Mouse (Mus musculus) limb, embryonic 14.5 days (tissue): ENCODE measurements around the gene Prickle1. TPM values are rescaled to one million over a fixed set of nuclear protein-coding genes. Genes with fewer than 3 reads are reported as not detected.

Experiments used
- ATAC-seq: fragments of 200-750 bp; cut with Nextera tagmentation; 2 replicates; pipeline ENCODE4 v1.8.0; 2017; ENCODE audit warnings: low read depth, moderate number of reproducible peaks, moderate TSS enrichment; ENCODE audit not compliant: low FRiP score
- DNase-seq: peaks from one replicate; pipeline ENCODE4 v3.0.0-alpha.2; 2015; ENCODE audit warnings: low spot score
- H3K27ac ChIP-seq: fragments of 300-500 bp; sonication (generic); replicated peaks from 2 replicates; pipeline ENCODE4 v1.5.1; 2014; ENCODE audit warnings: low read depth, mild to moderate bottlenecking, low read length, moderate library complexity, mixed read lengths
- H3K27me3 ChIP-seq: fragments of 300-500 bp; sonication (generic); 2 replicates; pipeline ENCODE4 v1.6.1; 2014; ENCODE audit warnings: low read length, mixed read lengths; ENCODE audit not compliant: control insufficient read depth, insufficient read depth
- H3K36me3 ChIP-seq: fragments of 300-500 bp; sonication (generic); 2 replicates; pipeline ENCODE4 v1.6.1; 2014; ENCODE audit warnings: mild to moderate bottlenecking, low read length, moderate library complexity, mixed read lengths; ENCODE audit not compliant: control insufficient read depth, insufficient read depth
- H3K4me1 ChIP-seq: fragments of 300-500 bp; sonication (generic); 2 replicates; pipeline ENCODE4 v1.6.1; 2014; ENCODE audit warnings: antibody characterized with exemption, low read length, mixed read lengths; ENCODE audit not compliant: control insufficient read depth, insufficient read depth
- H3K4me2 ChIP-seq: fragments of 300-500 bp; sonication (generic); replicated peaks from 2 replicates; pipeline ENCODE4 v1.6.1; 2014; ENCODE audit warnings: low read depth, mild to moderate bottlenecking, low read length, moderate library complexity; ENCODE audit not compliant: severe bottlenecking
- H3K4me3 ChIP-seq: fragments of 300-500 bp; sonication (generic); replicated peaks from 2 replicates; pipeline ENCODE4 v1.5.1; 2014; ENCODE audit warnings: low read length
- H3K9ac ChIP-seq: fragments of 300-500 bp; sonication (generic); 2 replicates; pipeline ENCODE4 v1.6.1; 2014; ENCODE audit warnings: mild to moderate bottlenecking, low read depth, low read length, moderate library complexity; ENCODE audit not compliant: severe bottlenecking
- H3K9me3 ChIP-seq: fragments of 300-500 bp; sonication (generic); 2 replicates; pipeline ENCODE4 v1.6.1; 2016; ENCODE audit warnings: low read length; ENCODE audit not compliant: control insufficient read depth
- POLR2A ChIP-seq: fragments of 200-500 bp; IDR thresholded peaks from 2 replicates; pipeline ENCODE4 v1.8.0; 2012; ENCODE audit warnings: inconsistent platforms, mild to moderate bottlenecking, moderate library complexity, borderline replicate concordance; ENCODE audit not compliant: insufficient read depth, insufficient read length; ENCODE audit errors: extremely low read depth
- WGBS: fragments of 180-500 bp; shearing (Covaris S2); extraction: QIAGEN DNeasy Blood & Tissue Kit; methylation state at CpG from one replicate; pipeline ENCODE4 v1.1.7; 2014; 5-methylcytosine and 5-hydroxymethylcytosine counted together
- polyA plus RNA-seq, 2 experiments: library from polyadenylated mRNA; depleted of rRNA in 1 of 2; stranded (reverse) in 1 of 2; unstranded in 1 of 2; fragments of >200 nt; fragmentation: Nextera tagmentation in 1 of 2; extraction: Ambion mirVana in 1 of 2; gene quantifications; 2 replicates each; pipeline versions ENCODE4 v1.2.1 to v1.2.3; 2012 to 2014

Gene Prickle1
- polyA plus RNA-seq, 2 experiments, result 31.4 to 54.0 TPM

- Histone ChIP-seq H3K4me3 (no peak overlapping the region), H3K4me2 (no peak overlapping the region), H3K4me1 (no peaks in the 10 kb centered on the region), H3K9ac (no peak overlapping the region), H3K36me3 (peaks cover 77% of the 10 kb centered on the region), H3K9me3 (no peaks in the 10 kb centered on the region), H3K27me3 (no peaks in the 10 kb centered on the region), H3K27ac (no peak overlapping the region)
- DNase-seq, result no peak
- 86% methylated on average over 9 of the region's 9 CpGs for WGBS
- no peak for TF ChIP-seq POLR2A
- ATAC-seq, result no peak
Observed at GRCm38 (mm10) chr15:93499866-93500265, 95.8 kb downstream of the Prickle1 start.

GRCm38 (mm10) chr15:93494700-93495099, 101.0 kb downstream of the Prickle1 start:
- WGBS, result 65% methylated on average over 7 of the region's 7 CpGs

GRCm38 (mm10) chr15:93489597-93489996, 106.1 kb downstream of the Prickle1 start:
- TF ChIP-seq POLR2A, result no peak
- no peak overlapping the region for H3K4me3 ChIP-seq
- DNase-seq, result no peak
- WGBS, result 92% methylated on average over 4 of the region's 4 CpGs
- no peak overlapping the region for H3K9ac ChIP-seq
- H3K36me3 ChIP-seq, result peaks cover 6% of the 10 kb centered on the region; the same call in 1 of the 2 replicates
- H3K27me3 ChIP-seq, result no peaks in the 10 kb centered on the region
- no peaks in the 10 kb centered on the region for H3K9me3 ChIP-seq
- no peak overlapping the region for H3K27ac ChIP-seq
- no peak for ATAC-seq
- H3K4me2 ChIP-seq, result no peak overlapping the region
- no peaks in the 10 kb centered on the region for H3K4me1 ChIP-seq

More at GRCm38 (mm10) chr15:93494700-93495099, 101.0 kb downstream of the Prickle1 start:
- H3K4me2 ChIP-seq, result no peak overlapping the region
- TF ChIP-seq POLR2A, result no peak
- H3K4me1 ChIP-seq, result no peaks in the 10 kb centered on the region
- no peaks in the 10 kb centered on the region for H3K27me3 ChIP-seq
- H3K36me3 ChIP-seq, result peaks cover 27% of the 10 kb centered on the region
- H3K9ac ChIP-seq, result no peak overlapping the region
- H3K9me3 ChIP-seq, result no peaks in the 10 kb centered on the region
- DNase-seq (no peak), ATAC-seq (no peak)
- H3K4me3 ChIP-seq, result no peak overlapping the region
- H3K27ac ChIP-seq, result no peak overlapping the region

GRCm38 (mm10) chr15:93486066-93486465, 109.6 kb downstream of the Prickle1 start:
- DNase-seq (no peak), ATAC-seq (no peak)
- no peaks in the 10 kb centered on the region for H3K27me3 ChIP-seq
- H3K4me2 ChIP-seq, result no peak overlapping the region
- peaks cover 8% of the 10 kb centered on the region for H3K36me3 ChIP-seq
- no peak overlapping the region for H3K27ac ChIP-seq
- 81% methylated on average over 7 of the region's 7 CpGs for WGBS
- no peaks in the 10 kb centered on the region for H3K9me3 ChIP-seq
- no peaks in the 10 kb centered on the region for H3K4me1 ChIP-seq
- no peak overlapping the region for H3K4me3 ChIP-seq
- no peak overlapping the region for H3K9ac ChIP-seq
- TF ChIP-seq POLR2A, result no peak

- H3K9ac ChIP-seq, result no peak overlapping the region
- peaks cover 11% of the 10 kb centered on the region for H3K36me3 ChIP-seq
- H3K4me1 ChIP-seq, result no peaks in the 10 kb centered on the region
- no peak for ATAC-seq
- no peak overlapping the region for H3K27ac ChIP-seq
- no peak for DNase-seq
- H3K4me3 ChIP-seq, result no peak overlapping the region
- no peak overlapping the region for H3K4me2 ChIP-seq
- H3K27me3 ChIP-seq, result no peaks in the 10 kb centered on the region
- WGBS, result 75% methylated on average over 3 of the region's 3 CpGs
- H3K9me3 ChIP-seq, result no peaks in the 10 kb centered on the region
- no peak for TF ChIP-seq POLR2A
Observed at GRCm38 (mm10) chr15:93485252-93485651, 110.4 kb downstream of the Prickle1 start.

GRCm38 (mm10) chr15:93484261-93484710, 111.4 kb downstream of the Prickle1 start:
- 70% methylated on average over 7 of the region's 7 CpGs for WGBS
- H3K9ac ChIP-seq, result no peak overlapping the region

More at GRCm38 (mm10) chr15:93484261-93484710, 111.4 kb downstream of the Prickle1 start:
- Histone ChIP-seq H3K9me3 (no peaks in the 10 kb centered on the region), H3K4me1 (no peaks in the 10 kb centered on the region), H3K4me3 (no peak overlapping the region), H3K36me3 (peaks cover 5% of the 10 kb centered on the region), H3K4me2 (no peak overlapping the region), H3K27ac (no peak overlapping the region), H3K27me3 (no peaks in the 10 kb centered on the region)
- DNase-seq (no peak), ATAC-seq (no peak)
- no peak for TF ChIP-seq POLR2A
